Mouse (Mus musculus) liver, embryonic 12.5 days (tissue): ENCODE measurements around the gene Macrod2. TPM values are rescaled to one million over a fixed set of nuclear protein-coding genes. Genes with fewer than 3 reads are reported as not detected.

Source experiments
- ATAC-seq: fragments of 200-750 bp; cut with Nextera tagmentation; 2 replicates; pipeline ENCODE4 v1.8.0; 2017; ENCODE audit warnings: moderate number of reproducible peaks, mild to moderate bottlenecking, moderate library complexity
- H3K27ac ChIP-seq: fragments of 300-500 bp; sonication (generic); 2 replicates; pipeline ENCODE4 v1.5.1; 2016; ENCODE audit warnings: mild to moderate bottlenecking
- H3K27me3 ChIP-seq: fragments of 300-500 bp; sonication (generic); replicated peaks from 2 replicates; pipeline ENCODE4 v1.6.1; 2016; ENCODE audit warnings: mild to moderate bottlenecking, moderate library complexity
- H3K36me3 ChIP-seq: fragments of 300-500 bp; sonication (generic); 2 replicates; pipeline ENCODE4 v1.6.1; 2016; ENCODE audit warnings: mild to moderate bottlenecking, moderate library complexity
- H3K4me1 ChIP-seq: fragments of 300-500 bp; sonication (generic); 2 replicates; pipeline ENCODE4 v1.6.1; 2016
- H3K4me2 ChIP-seq: fragments of 300-500 bp; sonication (generic); 2 replicates; pipeline ENCODE4 v1.6.1; 2016; ENCODE audit warnings: mild to moderate bottlenecking, moderate library complexity
- H3K4me3 ChIP-seq: fragments of 300-500 bp; sonication (generic); 2 replicates; pipeline ENCODE4 v1.5.1; 2016; ENCODE audit warnings: mild to moderate bottlenecking, moderate library complexity
- H3K9ac ChIP-seq: fragments of 300-500 bp; sonication (generic); 2 replicates; pipeline ENCODE4 v1.6.1; 2016; ENCODE audit warnings: mild to moderate bottlenecking, moderate library complexity
- H3K9me3 ChIP-seq: fragments of 300-500 bp; sonication (generic); replicated peaks from 2 replicates; pipeline ENCODE4 v1.6.1; 2016; ENCODE audit warnings: mild to moderate bottlenecking, moderate library complexity
- WGBS: fragments of 180-500 bp; shearing (Covaris S2); methylation state at CpG from one replicate; pipeline ENCODE4 v1.1.7; 2016; ENCODE audit not compliant: insufficient replicate concordance; 5-methylcytosine and 5-hydroxymethylcytosine counted together
- polyA plus RNA-seq: library from polyadenylated mRNA; unstranded; fragments of >200 nt; fragmentation: Nextera tagmentation; extraction: Ambion mirVana; gene quantifications from 2 replicates; pipeline ENCODE4 v1.2.1, GENCODE M21; 2016

The Macrod2 gene
- polyA plus RNA-seq, 1 experiment from 2014 or later = 11.3 TPM

DNA sequence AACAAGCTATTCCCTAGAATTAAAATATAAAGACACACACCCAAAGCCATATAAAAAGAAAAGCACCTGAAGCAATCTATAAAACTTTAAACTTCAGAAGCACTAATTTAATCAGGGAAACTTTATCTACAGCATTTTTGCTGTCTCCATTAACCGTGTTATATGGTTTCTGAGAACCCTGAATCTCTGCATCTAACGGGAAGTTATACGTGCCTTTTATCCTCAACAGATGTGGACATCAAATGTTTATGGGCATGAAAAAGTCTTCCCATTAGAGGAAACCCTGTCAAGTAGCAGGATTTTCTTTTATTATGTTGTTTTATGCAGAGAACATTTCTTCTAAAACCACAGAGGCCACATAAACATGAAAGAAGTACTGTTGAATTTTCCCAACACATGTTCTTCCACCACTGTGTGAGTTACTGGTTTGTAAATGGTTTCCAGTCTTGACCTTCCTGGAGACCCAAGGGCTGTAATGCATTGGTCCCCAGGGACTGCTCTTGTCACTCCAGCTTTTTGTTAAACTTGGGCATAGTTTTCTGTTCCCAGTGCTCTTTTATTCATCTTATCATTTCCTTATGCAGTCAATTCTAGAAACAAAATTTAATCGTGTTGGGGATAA, 1629.5 kb downstream of the Macrod2 start:
- no peak overlapping the region for H3K4me3 ChIP-seq
- WGBS = 69% methylated on average over 4 of the region's 4 CpGs
- no peaks in the 10 kb centered on the region for H3K27me3 ChIP-seq
- H3K27ac ChIP-seq = no peak overlapping the region
- no peak for ATAC-seq
- no peaks in the 10 kb centered on the region for H3K4me1 ChIP-seq
- no peak overlapping the region for H3K9ac ChIP-seq
- H3K4me2 ChIP-seq = no peak overlapping the region
- no peaks in the 10 kb centered on the region for H3K36me3 ChIP-seq
- H3K9me3 ChIP-seq = no peaks in the 10 kb centered on the region

DNA sequence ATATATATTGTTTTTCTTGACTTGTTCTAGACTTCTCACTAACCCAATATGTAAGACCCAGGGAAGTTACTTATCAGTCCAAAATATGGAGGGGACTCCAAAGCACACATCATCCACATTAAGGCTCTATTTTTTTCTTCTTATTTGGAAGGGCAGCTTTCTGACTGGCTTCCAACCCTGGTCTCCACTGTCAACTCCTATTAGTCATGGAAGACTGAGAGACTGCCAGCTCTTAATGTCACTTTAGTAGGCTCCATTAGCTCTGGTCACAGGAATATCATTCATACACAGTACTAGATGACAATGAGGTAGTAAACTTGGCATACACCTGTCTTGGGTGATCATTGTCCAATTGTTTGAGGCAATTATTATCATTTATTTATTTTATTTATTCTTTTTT, 1631.6 kb downstream of the Macrod2 start:
- H3K27ac ChIP-seq = no peak overlapping the region
- ATAC-seq = no peak
- no peaks in the 10 kb centered on the region for H3K9me3 ChIP-seq
- no peak overlapping the region for H3K9ac ChIP-seq
- H3K4me3 ChIP-seq = no peak overlapping the region
- H3K27me3 ChIP-seq = no peaks in the 10 kb centered on the region
- H3K4me1 ChIP-seq = no peaks in the 10 kb centered on the region
- no peak overlapping the region for H3K4me2 ChIP-seq
- H3K36me3 ChIP-seq = no peaks in the 10 kb centered on the region

DNA sequence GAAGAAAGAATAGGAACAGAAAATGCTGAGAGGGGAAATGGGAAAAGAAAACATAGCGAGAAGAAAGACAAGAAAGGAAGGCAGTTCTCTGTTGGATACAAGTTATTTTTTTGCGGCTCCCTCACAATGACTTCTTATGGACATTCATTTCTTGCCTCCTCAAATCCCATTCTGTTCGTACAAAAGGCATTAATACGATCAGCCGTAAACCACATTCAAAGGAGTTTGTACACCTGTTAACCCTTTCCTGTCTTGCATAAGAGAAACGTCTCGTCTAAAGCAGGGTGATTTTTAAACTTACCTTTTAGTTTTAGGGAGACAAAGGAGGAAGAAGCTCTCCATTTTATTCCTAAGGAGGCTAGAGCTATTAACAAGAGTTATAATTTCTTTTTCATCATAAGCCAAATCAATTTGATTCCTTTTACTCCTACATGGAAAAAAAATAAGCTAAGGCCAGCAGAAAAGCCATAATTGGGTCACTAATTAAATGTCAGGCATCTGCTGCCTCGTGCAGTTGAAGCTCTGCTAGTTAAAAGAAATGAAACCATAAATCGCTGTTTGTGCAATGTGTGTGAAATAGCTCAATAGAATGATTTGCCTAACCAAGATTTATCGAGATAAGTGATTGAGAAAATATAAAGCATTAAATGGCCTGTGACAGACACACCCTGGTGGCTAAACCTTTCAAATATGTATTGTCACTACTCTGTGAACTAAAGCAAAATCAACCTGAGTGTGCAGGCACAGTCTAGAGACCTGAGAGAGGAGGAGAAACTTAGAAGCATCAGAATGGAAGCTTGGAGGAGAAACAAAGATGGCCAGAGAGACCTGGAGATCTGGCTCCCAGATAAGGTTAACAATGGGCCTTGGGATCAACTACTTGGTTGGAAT, 1635.9 kb downstream of the Macrod2 start:
- H3K4me2 ChIP-seq = no peak overlapping the region

DNA sequence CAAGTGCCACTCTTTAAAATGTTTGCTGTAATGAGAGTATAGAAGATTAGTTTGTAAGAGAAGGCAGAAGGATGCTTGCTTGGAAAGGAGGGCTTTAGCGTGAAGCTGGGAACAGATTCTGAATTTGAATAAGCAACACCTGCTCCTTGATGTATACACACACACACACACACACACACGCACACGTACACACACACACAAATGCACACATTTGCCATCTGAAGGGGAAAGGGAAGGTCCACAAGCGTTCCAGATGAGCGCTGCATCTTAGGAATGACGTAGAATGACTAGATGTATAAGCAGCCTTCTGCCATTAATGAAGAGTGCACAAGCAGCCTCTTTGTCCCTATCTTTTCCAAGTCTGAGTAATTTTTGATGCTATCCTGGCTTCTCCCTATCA, 1660.5 kb downstream of the Macrod2 start:
- H3K9ac ChIP-seq = no peak overlapping the region
- H3K36me3 ChIP-seq = no peaks in the 10 kb centered on the region
- no peaks in the 10 kb centered on the region for H3K4me1 ChIP-seq
- H3K27ac ChIP-seq = no peak overlapping the region
- ATAC-seq = no peak
- H3K4me2 ChIP-seq = no peak overlapping the region
- no peaks in the 10 kb centered on the region for H3K27me3 ChIP-seq
- H3K9me3 ChIP-seq = no peaks in the 10 kb centered on the region
- no peak overlapping the region for H3K4me3 ChIP-seq
- WGBS = 87% methylated on average over 6 of the region's 6 CpGs

More for the DNA sequence above, 1635.9 kb downstream of the Macrod2 start:
- H3K27me3 ChIP-seq = no peaks in the 10 kb centered on the region
- H3K4me3 ChIP-seq = no peak overlapping the region
- 65% methylated on average over 10 of the region's 10 CpGs for WGBS
- H3K36me3 ChIP-seq = no peaks in the 10 kb centered on the region
- H3K4me1 ChIP-seq = no peaks in the 10 kb centered on the region
- H3K9me3 ChIP-seq = no peaks in the 10 kb centered on the region
- no peak for ATAC-seq
- H3K9ac ChIP-seq = no peak overlapping the region
- H3K27ac ChIP-seq = no peak overlapping the region

DNA sequence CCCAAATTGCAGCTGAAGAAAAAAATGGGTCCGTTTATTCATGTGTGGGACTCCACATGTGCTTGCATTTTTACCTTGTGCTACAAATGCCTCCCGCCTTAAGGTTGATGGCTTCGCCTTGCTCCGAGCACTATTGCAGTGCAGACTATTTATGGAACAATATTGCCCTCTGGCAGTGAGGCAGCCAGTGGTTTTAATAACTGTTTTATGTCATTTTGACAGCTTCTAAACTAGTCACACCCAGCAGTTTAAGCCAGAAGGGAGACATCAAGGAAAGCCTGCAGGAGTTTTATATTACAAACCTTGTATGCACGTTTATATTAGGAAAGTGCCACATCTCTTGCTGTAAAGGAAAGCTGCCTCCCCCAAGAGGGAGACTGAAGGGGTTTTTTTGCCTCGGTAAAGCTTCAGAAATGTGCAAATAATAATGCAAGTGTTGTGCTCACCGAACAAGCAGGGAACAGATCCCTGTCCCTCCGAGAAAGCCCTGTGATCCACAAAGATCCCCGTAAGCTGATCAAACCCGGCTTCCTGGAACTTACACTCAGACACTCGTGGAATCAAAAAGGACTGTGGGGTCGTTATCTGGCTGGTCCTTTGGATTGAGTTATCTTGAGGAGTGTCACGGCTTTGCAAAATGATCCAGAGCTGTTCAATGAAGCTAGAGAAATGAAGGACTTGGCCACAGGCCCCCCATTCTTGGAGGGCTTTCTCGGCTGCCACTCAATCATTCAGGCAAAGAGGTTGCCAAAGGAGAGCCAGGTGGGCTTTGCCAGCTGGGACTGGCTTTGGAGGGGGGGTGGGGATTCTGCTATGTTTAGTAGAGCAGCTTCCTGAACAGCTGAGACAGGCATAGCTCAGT, 1663.0 kb downstream of the Macrod2 start:
- no peaks in the 10 kb centered on the region for H3K36me3 ChIP-seq
- H3K27me3 ChIP-seq = no peaks in the 10 kb centered on the region
- H3K9me3 ChIP-seq = no peaks in the 10 kb centered on the region
- WGBS = 53% methylated on average over 14 of the region's 14 CpGs
- no peak overlapping the region for H3K4me3 ChIP-seq
- no peak overlapping the region for H3K27ac ChIP-seq
- H3K4me2 ChIP-seq = no peak overlapping the region
- no peak for ATAC-seq
- H3K4me1 ChIP-seq = no peaks in the 10 kb centered on the region
- H3K9ac ChIP-seq = no peak overlapping the region

DNA sequence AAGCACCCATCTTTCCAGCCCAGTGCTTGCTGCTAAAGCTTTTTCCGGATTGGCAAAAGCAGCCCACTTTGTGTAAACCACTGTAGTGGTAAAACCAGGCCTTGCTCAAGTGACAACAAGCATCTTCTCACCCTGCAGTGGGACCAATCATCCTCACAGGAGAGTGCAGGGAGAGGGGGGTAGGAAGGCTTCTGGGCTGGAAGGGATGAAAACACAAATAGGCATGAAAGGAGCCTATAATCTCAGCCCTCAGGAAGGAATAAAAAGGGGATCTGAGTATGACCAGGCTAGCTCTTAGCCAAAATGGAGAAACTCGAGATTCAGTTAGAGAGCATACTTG, 1663.6 kb downstream of the Macrod2 start:
- H3K27ac ChIP-seq = no peak overlapping the region
- H3K4me1 ChIP-seq = no peaks in the 10 kb centered on the region
- no peak overlapping the region for H3K9ac ChIP-seq
- H3K36me3 ChIP-seq = no peaks in the 10 kb centered on the region
- no peak for ATAC-seq
- no peaks in the 10 kb centered on the region for H3K9me3 ChIP-seq
- H3K4me2 ChIP-seq = no peak overlapping the region
- WGBS = 36% methylated on average over 2 of the region's 2 CpGs
- no peaks in the 10 kb centered on the region for H3K27me3 ChIP-seq
- no peak overlapping the region for H3K4me3 ChIP-seq

DNA sequence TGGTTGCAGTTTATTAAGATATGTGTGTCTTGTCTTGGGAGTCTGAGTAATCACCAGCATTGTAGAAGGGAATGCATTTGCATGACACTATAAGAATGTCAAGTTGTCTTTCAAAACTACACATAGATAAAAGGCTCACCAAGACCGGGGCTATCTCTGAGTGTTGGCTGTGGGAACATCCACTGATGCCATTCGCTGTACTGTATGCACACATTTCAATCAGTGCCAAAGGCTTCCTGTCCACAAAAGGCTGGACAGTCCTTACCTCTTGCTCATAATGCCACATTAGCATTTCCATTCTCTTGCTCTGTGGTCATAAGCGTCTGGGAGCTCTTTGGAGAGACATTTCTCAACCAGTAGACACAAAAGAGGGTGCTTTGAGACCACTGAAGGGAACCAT, 1713.8 kb downstream of the Macrod2 start:
- no peaks in the 10 kb centered on the region for H3K4me1 ChIP-seq
- no peak overlapping the region for H3K27ac ChIP-seq

DNA sequence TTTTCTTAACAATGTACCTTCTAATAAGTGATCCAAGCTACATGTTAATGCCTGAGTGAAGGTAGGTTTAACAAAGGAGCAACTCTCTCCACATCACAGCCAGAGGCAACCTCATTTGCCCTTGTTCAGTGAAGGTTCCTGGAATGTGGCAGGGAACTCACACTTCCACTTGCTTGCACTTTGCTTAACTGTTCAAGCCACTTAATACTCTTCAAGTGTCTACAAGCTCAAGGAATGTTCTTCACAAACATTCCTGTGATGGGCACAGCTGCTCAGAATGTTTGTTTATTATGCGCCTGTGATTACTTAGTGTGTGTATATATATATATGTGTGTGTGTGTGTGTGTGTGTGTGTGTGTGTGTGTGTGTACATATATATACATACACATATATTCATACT, 1721.5 kb downstream of the Macrod2 start:
- WGBS = 80% methylated on average over 1 of the region's 1 CpGs
- H3K27ac ChIP-seq = no peak overlapping the region

More for the DNA sequence above, 1713.8 kb downstream of the Macrod2 start:
- H3K36me3 ChIP-seq = no peaks in the 10 kb centered on the region
- H3K9ac ChIP-seq = no peak overlapping the region
- H3K27me3 ChIP-seq = no peaks in the 10 kb centered on the region
- no peak overlapping the region for H3K4me3 ChIP-seq
- WGBS = 60% methylated on average over 3 of the region's 3 CpGs
- H3K4me2 ChIP-seq = no peak overlapping the region
- H3K9me3 ChIP-seq = no peaks in the 10 kb centered on the region
- ATAC-seq = no peak

DNA sequence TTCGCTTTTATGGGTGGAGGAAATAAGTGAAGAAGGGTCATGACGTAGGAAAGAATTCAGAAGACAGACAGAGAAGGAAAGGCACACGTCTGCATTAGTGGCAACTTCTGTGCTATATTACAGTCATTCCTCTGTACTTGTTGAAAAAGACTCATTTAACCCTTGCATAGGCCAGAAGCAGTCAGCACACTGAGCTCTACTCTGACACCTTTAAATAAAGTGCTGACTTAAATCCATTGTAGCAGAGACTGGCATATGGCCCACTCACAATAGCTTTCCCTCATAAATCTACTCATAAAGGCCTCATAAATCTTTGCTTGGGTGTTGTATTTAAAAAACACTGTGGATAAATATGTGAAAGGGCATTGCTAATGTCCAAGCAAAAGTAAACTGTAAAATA, 1733.0 kb downstream of the Macrod2 start:
- Histone ChIP-seq H3K9me3 (no peaks in the 10 kb centered on the region), H3K4me2 (no peak overlapping the region), H3K4me3 (no peak overlapping the region), H3K36me3 (no peaks in the 10 kb centered on the region), H3K4me1 (no peaks in the 10 kb centered on the region), H3K9ac (no peak overlapping the region), H3K27me3 (no peaks in the 10 kb centered on the region), H3K27ac (no peak overlapping the region)
- no peak for ATAC-seq
- 61% methylated on average over 3 of the region's 3 CpGs for WGBS

More for the DNA sequence above, 1721.5 kb downstream of the Macrod2 start:
- ATAC-seq = no peak
- H3K4me1 ChIP-seq = no peaks in the 10 kb centered on the region
- H3K9me3 ChIP-seq = no peaks in the 10 kb centered on the region
- H3K9ac ChIP-seq = no peak overlapping the region
- H3K4me3 ChIP-seq = no peak overlapping the region
- H3K27me3 ChIP-seq = no peaks in the 10 kb centered on the region
- no peak overlapping the region for H3K4me2 ChIP-seq
- no peaks in the 10 kb centered on the region for H3K36me3 ChIP-seq

DNA sequence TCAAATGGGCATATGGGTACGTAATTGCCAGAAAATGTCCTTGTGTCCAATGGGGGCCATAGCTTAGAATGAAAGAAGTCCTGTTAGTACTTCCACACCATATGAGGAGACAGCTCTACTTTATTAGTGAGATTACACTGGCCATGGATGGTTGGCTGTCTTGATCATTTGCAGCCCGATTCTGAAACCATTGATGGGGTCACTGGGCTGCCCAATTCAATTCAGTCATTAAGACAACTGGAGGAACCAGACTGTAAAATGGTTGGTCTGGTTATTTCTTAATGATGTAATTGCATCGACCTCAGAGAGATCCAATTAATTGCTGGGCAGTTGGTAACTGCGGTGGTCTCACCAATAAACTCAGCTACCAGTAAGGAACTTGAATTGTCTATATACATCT, 1734.1 kb downstream of the Macrod2 start:
- Histone ChIP-seq H3K4me1 (no peaks in the 10 kb centered on the region), H3K27me3 (no peaks in the 10 kb centered on the region), H3K36me3 (no peaks in the 10 kb centered on the region), H3K27ac (no peak overlapping the region), H3K9ac (no peak overlapping the region), H3K4me3 (no peak overlapping the region), H3K4me2 (no peak overlapping the region), H3K9me3 (no peaks in the 10 kb centered on the region)
- no peak for ATAC-seq
- 84% methylated on average over 4 of the region's 4 CpGs for WGBS

DNA sequence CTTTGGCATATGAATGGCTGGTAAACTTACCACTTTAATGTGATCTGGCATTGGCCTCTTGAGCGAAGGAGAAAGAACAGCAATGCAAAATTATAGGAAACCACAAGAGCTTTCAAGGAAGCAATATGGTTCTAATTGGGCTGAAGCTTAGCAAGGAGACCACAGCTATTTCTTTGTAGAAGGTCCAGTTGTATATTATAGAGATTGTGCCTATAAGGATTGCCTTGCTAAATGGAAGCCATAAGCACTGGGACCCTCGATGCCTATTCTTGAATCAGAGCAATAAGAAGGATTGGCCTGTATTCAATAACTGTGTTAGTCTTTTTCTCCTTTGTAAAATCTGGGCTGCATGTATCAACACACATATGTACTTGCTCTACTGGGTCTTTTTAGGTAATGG, 1754.2 kb downstream of the Macrod2 start:
- Histone ChIP-seq H3K9me3 (no peaks in the 10 kb centered on the region), H3K4me3 (no peak overlapping the region), H3K4me2 (no peak overlapping the region), H3K4me1 (no peaks in the 10 kb centered on the region), H3K9ac (no peak overlapping the region), H3K36me3 (no peaks in the 10 kb centered on the region), H3K27me3 (no peaks in the 10 kb centered on the region), H3K27ac (no peak overlapping the region)
- 54% methylated on average over 2 of the region's 2 CpGs for WGBS
- no peak for ATAC-seq
